Mouse (Mus musculus) kidney, postnatal 14 days (tissue): ENCODE results near the gene Dnah8.

Experiments
- DNase-seq: peaks from one replicate; pipeline ENCODE4 v3.0.0; 2022; ENCODE audit warnings: mixed read lengths

Dnah8 gene

GRCm38 (mm10) chr17:30672556-30672955, 48.4 kb downstream of the Dnah8 start:
- no peak for DNase-seq

GRCm38 (mm10) chr17:30673023-30673422, 48.9 kb downstream of the Dnah8 start:
- no peak for DNase-seq

GRCm38 (mm10) chr17:30675021-30675740, 51.0 kb downstream of the Dnah8 start:
- DNase-seq, result no peak

- no peak for DNase-seq
Measured at GRCm38 (mm10) chr17:30678523-30678922, 54.4 kb downstream of the Dnah8 start.

- DNase-seq, result no peak
Measured at GRCm38 (mm10) chr17:30679612-30680011, 55.5 kb downstream of the Dnah8 start.

GRCm38 (mm10) chr17:30681604-30682003, 57.5 kb downstream of the Dnah8 start:
- DNase-seq, result peak; percentile 60

GRCm38 (mm10) chr17:30690181-30690580, 66.0 kb downstream of the Dnah8 start:
- no peak for DNase-seq

GRCm38 (mm10) chr17:30691481-30691880, 67.3 kb downstream of the Dnah8 start:
- DNase-seq, result no peak

GRCm38 (mm10) chr17:30694281-30694680, 70.1 kb downstream of the Dnah8 start:
- no peak for DNase-seq

GRCm38 (mm10) chr17:30714732-30715131, 90.6 kb downstream of the Dnah8 start:
- DNase-seq, result no peak

- no peak for DNase-seq
Measured at GRCm38 (mm10) chr17:30718197-30718596, 94.0 kb downstream of the Dnah8 start.

GRCm38 (mm10) chr17:30719031-30719430, 94.9 kb downstream of the Dnah8 start:
- no peak for DNase-seq

GRCm38 (mm10) chr17:30727788-30728187, 103.6 kb downstream of the Dnah8 start:
- DNase-seq, result no peak

- no peak for DNase-seq
Measured at GRCm38 (mm10) chr17:30732736-30733135, 108.6 kb downstream of the Dnah8 start.

GRCm38 (mm10) chr17:30734770-30735169, 110.6 kb downstream of the Dnah8 start:
- DNase-seq, result no peak

GRCm38 (mm10) chr17:30735454-30735853, 111.3 kb downstream of the Dnah8 start:
- DNase-seq, result no peak

- peak; percentile 51 for DNase-seq
Measured at GRCm38 (mm10) chr17:30737797-30738196, 113.6 kb downstream of the Dnah8 start.

GRCm38 (mm10) chr17:30739769-30740168, 115.6 kb downstream of the Dnah8 start:
- no peak for DNase-seq

- DNase-seq, result no peak
Measured at GRCm38 (mm10) chr17:30743947-30744346, 119.8 kb downstream of the Dnah8 start.

- DNase-seq, result peak; percentile 68
Measured at GRCm38 (mm10) chr17:30746056-30747024, 122.2 kb downstream of the Dnah8 start.

GRCm38 (mm10) chr17:30749391-30749790, 125.2 kb downstream of the Dnah8 start:
- no peak for DNase-seq

- DNase-seq, result no peak
Measured at GRCm38 (mm10) chr17:30750269-30750668, 126.1 kb downstream of the Dnah8 start.

- DNase-seq, result no peak
Measured at GRCm38 (mm10) chr17:30752370-30752818, 128.2 kb downstream of the Dnah8 start.

- no peak for DNase-seq
Measured at GRCm38 (mm10) chr17:30753201-30753600, 129.0 kb downstream of the Dnah8 start.
